Mouse (Mus musculus) liver, postnatal 0 days (tissue): Measurements from ENCODE around the gene Mfng.

Experiments
- CTCF ChIP-seq: sonication (generic); IDR thresholded peaks from 2 replicates; pipeline ENCODE4 v1.5.1; 2016; ENCODE audit warnings: antibody characterized with exemption, low read depth
- EP300 ChIP-seq: IDR thresholded peaks from 2 replicates; pipeline ENCODE4 v1.6.1; 2016; ENCODE audit warnings: antibody characterized with exemption, low read depth, mild to moderate bottlenecking

GRCm38 (mm10) chr15:78788042-78788441, 14.8 kb upstream of the Mfng start:
- TF ChIP-seq CTCF (no peak), EP300 (no peak)
